Mouse (Mus musculus) MEL (cell line): Measurements from ENCODE around the gene Zfp27. TPM values are rescaled to one million over a fixed set of nuclear protein-coding genes. Genes with fewer than 3 reads are reported as not detected.
A peak's percentile ranks its signal among the peaks of the same experiment; 100 is the strongest.

ENCODE experiments used
- DNase-seq: peaks from one replicate; pipeline ENCODE4 v3.0.0; 2011; ENCODE audit warnings: low read depth, low spot score
- H3K27ac ChIP-seq: 2 replicates; pipeline ENCODE4 v1.5.1; 2012; ENCODE audit warnings: low read depth, mild to moderate bottlenecking, control low read depth, low read length, moderate library complexity; ENCODE audit not compliant: control insufficient read depth
- H3K27me3 ChIP-seq, 2 experiments: fragments of 150-350 bp in 1 of 2; sonication (generic) in 1 of 2; 2 replicates each; pipeline ENCODE4 v1.6.1; 2012; ENCODE audit warnings: low read length in 2 of 2, mild to moderate bottlenecking in 2 of 2, improper control_type of control experiment in 1 of 2, moderate library complexity in 1 of 2; ENCODE audit not compliant: insufficient read depth in 2 of 2, control insufficient read depth in 1 of 2
- H3K36me3 ChIP-seq, 2 experiments: 2 replicates each; pipeline ENCODE4 v1.6.1; 2012 to 2014; ENCODE audit warnings: low read length in 2 of 2, improper control_type of control experiment in 1 of 2, inconsistent platforms in 1 of 2, mild to moderate bottlenecking in 1 of 2; ENCODE audit not compliant: insufficient read depth in 2 of 2, control insufficient read depth in 1 of 2
- H3K4me1 ChIP-seq, 2 experiments: fragments of 150-350 bp in 1 of 2; sonication (generic) in 1 of 2; 2 replicates each; pipeline ENCODE4 v1.6.1; 2012; ENCODE audit warnings: low read length in 2 of 2, improper control_type of control experiment in 1 of 2, mild to moderate bottlenecking in 1 of 2; ENCODE audit not compliant: insufficient read depth in 2 of 2, control insufficient read depth in 1 of 2
- H3K4me3 ChIP-seq, 2 experiments: fragments of 150-350 bp in 1 of 2; sonication (generic) in 1 of 2; 2 replicates each; pipeline ENCODE4 v1.5.1; 2012; ENCODE audit warnings: low read depth in 2 of 2, low read length in 2 of 2, mild to moderate bottlenecking in 2 of 2, moderate library complexity in 2 of 2, control low read depth in 1 of 2, improper control_type of control experiment in 1 of 2; ENCODE audit not compliant: control insufficient read depth in 1 of 2, insufficient read depth in 1 of 2
- H3K79me2 ChIP-seq: 2 replicates; pipeline ENCODE4 v1.6.1; 2012; ENCODE audit warnings: mild to moderate bottlenecking, low read length, moderate library complexity; ENCODE audit not compliant: control insufficient read depth, poor library complexity, insufficient read depth
- H3K9ac ChIP-seq: 2 replicates; pipeline ENCODE4 v1.6.1; 2012; ENCODE audit warnings: low read depth, mild to moderate bottlenecking, control low read depth, low read length, moderate library complexity; ENCODE audit not compliant: control insufficient read depth, poor library complexity, severe bottlenecking
- H3K9me3 ChIP-seq: fragments of 150-350 bp; sonication (generic); replicated peaks from 2 replicates; pipeline ENCODE4 v1.6.1; 2012; ENCODE audit warnings: mild to moderate bottlenecking, low read length, improper control_type of control experiment, moderate library complexity; ENCODE audit not compliant: insufficient read depth
- BHLHE40 ChIP-seq: IDR thresholded peaks from 2 replicates; pipeline ENCODE4 v1.6.1; 2012; ENCODE audit warnings: low read depth, mild to moderate bottlenecking, inconsistent platforms, low read length, improper control_type of control experiment, borderline replicate concordance
- CHD1 ChIP-seq: IDR thresholded peaks from 2 replicates; pipeline ENCODE4 v1.6.1; 2012; ENCODE audit warnings: low read depth, mild to moderate bottlenecking, inconsistent platforms, low read length, improper control_type of control experiment
- CHD2 ChIP-seq: IDR thresholded peaks from 2 replicates; pipeline ENCODE4 v1.6.1; 2011; ENCODE audit warnings: low read length, improper control_type of control experiment
- CTCF ChIP-seq, 3 experiments: IDR thresholded peaks in 2 of 3; conservative IDR thresholded peaks in 1 of 3; 2 replicates each; pipeline ENCODE4 v1.5.1; 2011 to 2012; ENCODE audit warnings: low read length in 3 of 3, low read depth in 2 of 3, mild to moderate bottlenecking in 2 of 3, improper control_type of control experiment in 1 of 3, inconsistent platforms in 1 of 3, mixed read lengths in 1 of 3, moderate library complexity in 1 of 3; ENCODE audit not compliant: control insufficient read depth in 1 of 3, insufficient read depth in 1 of 3, poor library complexity in 1 of 3, severe bottlenecking in 1 of 3
- E2F4 ChIP-seq: IDR thresholded peaks from 2 replicates; pipeline ENCODE4 v1.6.1; 2011; ENCODE audit warnings: low read depth, low read length, improper control_type of control experiment, borderline replicate concordance
- ELF1 ChIP-seq: IDR thresholded peaks from 2 replicates; pipeline ENCODE4 v1.6.1; 2014; ENCODE audit warnings: low read depth, mild to moderate bottlenecking, inconsistent platforms, low read length, improper control_type of control experiment, moderate library complexity
- ETS1 ChIP-seq: IDR thresholded peaks from 2 replicates; pipeline ENCODE4 v1.6.1; 2012; ENCODE audit warnings: low read depth, mild to moderate bottlenecking, inconsistent platforms, low read length, improper control_type of control experiment, moderate library complexity
- GABPA ChIP-seq: IDR thresholded peaks from 2 replicates; pipeline ENCODE4 v1.6.1; 2012; ENCODE audit warnings: low read depth, mild to moderate bottlenecking, inconsistent platforms, low read length, improper control_type of control experiment, moderate library complexity
- GATA1 ChIP-seq: IDR thresholded peaks from 2 replicates; pipeline ENCODE4 v1.6.1; 2011; ENCODE audit warnings: low read depth, low read length, improper control_type of control experiment
- HCFC1 ChIP-seq: IDR thresholded peaks from 2 replicates; pipeline ENCODE4 v1.6.1; 2012; ENCODE audit warnings: low read depth, mild to moderate bottlenecking, inconsistent platforms, low read length, improper control_type of control experiment, moderate library complexity
- JUND ChIP-seq: IDR thresholded peaks from 2 replicates; pipeline ENCODE4 v1.6.1; 2011; ENCODE audit warnings: low read depth, mild to moderate bottlenecking, improper control_type of control experiment, low read length
- KAT2A ChIP-seq: conservative IDR thresholded peaks from 2 replicates; pipeline ENCODE4 v1.6.1; 2012; ENCODE audit warnings: low read depth, low read length, improper control_type of control experiment, inconsistent platforms
- MAX ChIP-seq: IDR thresholded peaks from 2 replicates; pipeline ENCODE4 v1.6.1; 2011; ENCODE audit warnings: low read length, improper control_type of control experiment
- MAZ ChIP-seq: IDR thresholded peaks from 2 replicates; pipeline ENCODE4 v1.6.1; 2012; ENCODE audit warnings: low read depth, mild to moderate bottlenecking, inconsistent platforms, low read length, improper control_type of control experiment
- MEF2A ChIP-seq: IDR thresholded peaks from 2 replicates; pipeline ENCODE4 v1.6.1; 2014; ENCODE audit warnings: low read depth, mild to moderate bottlenecking, inconsistent platforms, low read length, improper control_type of control experiment; ENCODE audit not compliant: poor library complexity, insufficient replicate concordance, severe bottlenecking; ENCODE audit errors: extremely low read depth
- MXI1 ChIP-seq: IDR thresholded peaks from 2 replicates; pipeline ENCODE4 v1.6.1; 2011; ENCODE audit warnings: mild to moderate bottlenecking, low read depth, low read length, improper control_type of control experiment
- MYC ChIP-seq: IDR thresholded peaks from 2 replicates; pipeline ENCODE4 v1.6.1; 2011; ENCODE audit warnings: low read depth, mild to moderate bottlenecking, low read length, improper control_type of control experiment, moderate library complexity
- NELFE ChIP-seq: IDR thresholded peaks from 2 replicates; pipeline ENCODE4 v1.6.1; 2011; ENCODE audit warnings: low read depth, low read length, improper control_type of control experiment
- NRF1 ChIP-seq: IDR thresholded peaks from 2 replicates; pipeline ENCODE4 v1.6.1; 2014; ENCODE audit warnings: low read depth, mild to moderate bottlenecking, inconsistent platforms, low read length, improper control_type of control experiment, moderate library complexity; ENCODE audit not compliant: poor library complexity, insufficient read depth, severe bottlenecking
- POLR2A ChIP-seq, 2 experiments: IDR thresholded peaks; 2 replicates each; pipeline ENCODE4 v1.6.1; 2011 to 2012; ENCODE audit warnings: low read length in 2 of 2, mild to moderate bottlenecking in 2 of 2, control low read depth in 1 of 2, improper control_type of control experiment in 1 of 2, low read depth in 1 of 2, moderate library complexity in 1 of 2; ENCODE audit not compliant: control insufficient read depth in 1 of 2, insufficient read depth in 1 of 2, poor library complexity in 1 of 2
- POLR2AphosphoS2 ChIP-seq: IDR thresholded peaks from 2 replicates; pipeline ENCODE4 v1.6.1; 2011; ENCODE audit warnings: low read length, improper control_type of control experiment
- RAD21 ChIP-seq: IDR thresholded peaks from 2 replicates; pipeline ENCODE4 v1.6.1; 2011; ENCODE audit warnings: mild to moderate bottlenecking, low read depth, low read length, improper control_type of control experiment
- RCOR1 ChIP-seq: IDR thresholded peaks from 2 replicates; pipeline ENCODE4 v1.6.1; 2012; ENCODE audit warnings: low read depth, mild to moderate bottlenecking, inconsistent platforms, low read length, improper control_type of control experiment
- SIN3A ChIP-seq: IDR thresholded peaks from 2 replicates; pipeline ENCODE4 v1.6.1; 2012; ENCODE audit warnings: low read length, improper control_type of control experiment, inconsistent platforms
- SMC3 ChIP-seq: IDR thresholded peaks from 2 replicates; pipeline ENCODE4 v1.6.1; 2011; ENCODE audit warnings: low read depth, low read length, improper control_type of control experiment
- TAL1 ChIP-seq: IDR thresholded peaks from 2 replicates; pipeline ENCODE4 v1.6.1; 2012; ENCODE audit warnings: mild to moderate bottlenecking, inconsistent platforms, low read length, moderate library complexity, mixed read lengths
- TBP ChIP-seq: IDR thresholded peaks from 2 replicates; pipeline ENCODE4 v1.8.0; 2011; ENCODE audit warnings: low read depth, low read length, improper control_type of control experiment
- TCF12 ChIP-seq: IDR thresholded peaks from 2 replicates; pipeline ENCODE4 v1.6.1; 2014; ENCODE audit warnings: low read depth, mild to moderate bottlenecking, inconsistent platforms, low read length, improper control_type of control experiment, moderate library complexity
- UBTF ChIP-seq: IDR thresholded peaks from 2 replicates; pipeline ENCODE4 v1.6.1; 2012; ENCODE audit warnings: low read depth, mild to moderate bottlenecking, inconsistent platforms, low read length, improper control_type of control experiment, moderate library complexity, borderline replicate concordance; ENCODE audit not compliant: insufficient read depth
- USF1 ChIP-seq: IDR thresholded peaks from 2 replicates; pipeline ENCODE4 v1.6.1; 2014; ENCODE audit warnings: low read depth, mild to moderate bottlenecking, inconsistent platforms, low read length, improper control_type of control experiment, moderate library complexity
- USF2 ChIP-seq, 2 experiments: IDR thresholded peaks; 2 replicates each; pipeline ENCODE4 v1.6.1; 2011 to 2012; ENCODE audit warnings: improper control_type of control experiment in 2 of 2, low read length in 2 of 2, borderline replicate concordance in 1 of 2, inconsistent platforms in 1 of 2, low read depth in 1 of 2, mild to moderate bottlenecking in 1 of 2; ENCODE audit not compliant: insufficient read depth in 1 of 2
- ZC3H11A ChIP-seq: IDR thresholded peaks from 2 replicates; pipeline ENCODE4 v1.6.1; 2012; ENCODE audit warnings: low read depth, mild to moderate bottlenecking, inconsistent platforms, low read length, improper control_type of control experiment
- ZMIZ1 ChIP-seq: IDR thresholded peaks from 2 replicates; pipeline ENCODE4 v1.6.1; 2012; ENCODE audit warnings: low read depth, mild to moderate bottlenecking, inconsistent platforms, low read length, improper control_type of control experiment, moderate library complexity
- ZNF384 ChIP-seq: IDR thresholded peaks from 2 replicates; pipeline ENCODE4 v1.6.1; 2012; ENCODE audit warnings: low read depth, mild to moderate bottlenecking, inconsistent platforms, low read length, improper control_type of control experiment
- polyA plus RNA-seq, 2 experiments: library from polyadenylated mRNA; stranded (reverse) in 1 of 2; unstranded in 1 of 2; fragments of >175 nt in 1 of 2; fragments of >200 nt in 1 of 2; gene quantifications; 2 replicates each; pipeline versions ENCODE4 v1.2.1 to v1.2.4; 2012; ENCODE audit warnings: low replicate concordance in 2 of 2, low read depth in 1 of 2; ENCODE audit not compliant: insufficient read length in 2 of 2, insufficient read depth in 1 of 2, missing spikeins in 1 of 2
- total RNA-seq: library from RNA; depleted of rRNA; stranded (reverse); fragments of 300-350 nt; gene quantifications from 2 replicates; pipeline ENCODE4 v1.2.3, GENCODE M21; 2012

The Zfp27 gene
- total and polyA plus RNA-seq, 3 experiments, result 4.9 to 5.0 TPM; not detected in 1

- H3K4me1 ChIP-seq, result peaks cover 0 to 4% of the 10 kb centered on the region in 2 experiments; a peak in 2 of 4 replicates
- H3K27me3 ChIP-seq, result no peaks in the 10 kb centered on the region
- H3K9ac ChIP-seq, result peak within 1 kb of the TSS; percentile 85
- DNase-seq, result peak; percentile 94
- peaks cover 0 to 4% of the 10 kb centered on the region in 2 experiments; a peak in 2 of 4 replicates for H3K36me3 ChIP-seq
- peak within 1 kb of the TSS; percentile 74 for H3K27ac ChIP-seq
- H3K79me2 ChIP-seq, result peaks cover 2% of the 10 kb centered on the region; the same call in 1 of the 2 replicates
- peak within 1 kb of the TSS; percentile 69 to 90 for H3K4me3 ChIP-seq
- H3K9me3 ChIP-seq, result no peaks in the 10 kb centered on the region
- TF ChIP-seq TCF12, result peak; percentile 46
- TF ChIP-seq UBTF, result peak; percentile 89; the same call in 1 of the 2 replicates
- TF ChIP-seq MXI1, result peak; percentile 74; the same call in 1 of the 2 replicates
- TF ChIP-seq USF1, result peak; percentile 33; the same call in 1 of the 2 replicates
- TF ChIP-seq SMC3, result no peak
- TF ChIP-seq HCFC1, result peak; percentile 91
- peak; percentile 57 for TF ChIP-seq TBP
- 0 out of 2 replicates have a peak, but pooled peaks have one; percentile 47 for TF ChIP-seq SIN3A
- TF ChIP-seq ZC3H11A, result no peak
- peak; percentile 52; the same call in 1 of the 2 replicates for TF ChIP-seq MYC
- TF ChIP-seq NRF1, result 0 out of 2 replicates have a peak, but pooled peaks have one; percentile 12
- TF ChIP-seq POLR2A (IDR thresholded peaks at IDR 0.05; ENCODE audit: control insufficient read depth in 1 of 2, insufficient read depth in 1 of 2, low read depth in 1 of 2, low read length in 2 of 2, poor library complexity in 1 of 2), result peak; percentile 63 to 75; a peak in 3 of 4 replicates
- no peak for TF ChIP-seq USF2 (IDR thresholded peaks at IDR 0.05; ENCODE audit: borderline replicate concordance in 1 of 2, insufficient read depth in 1 of 2, low read depth in 1 of 2, low read length in 2 of 2)
- TF ChIP-seq GABPA, result no peak
- no peak; the same call in 1 of the 2 replicates for TF ChIP-seq KAT2A
- peak; percentile 65; the same call in 1 of the 2 replicates for TF ChIP-seq MAX
- TF ChIP-seq MEF2A, result no peak
- no peak for TF ChIP-seq CHD2
- no peak for TF ChIP-seq RAD21
- no peak for TF ChIP-seq POLR2AphosphoS2
- 0 out of 2 replicates have a peak, but pooled peaks have one; percentile 25 for TF ChIP-seq ETS1
- no peak for TF ChIP-seq E2F4
- peak; percentile 49 for TF ChIP-seq GATA1
- TF ChIP-seq CTCF (IDR thresholded peaks at IDR 0.05 in 2 of 3, conservative IDR thresholded peaks at IDR 0.05 in 1 of 3; ENCODE audit: control insufficient read depth in 1 of 3, insufficient read depth in 1 of 3, low read depth in 2 of 3, low read length in 3 of 3, poor library complexity in 1 of 3, severe bottlenecking in 1 of 3), result 0 out of 6 replicates have a peak, but pooled peaks of 1 of the 3 experiments have one; percentile 2
- 0 out of 2 replicates have a peak, but pooled peaks have one; percentile 24 for TF ChIP-seq BHLHE40
- TF ChIP-seq MAZ, result peak; percentile 68
- TF ChIP-seq RCOR1, result 0 out of 2 replicates have a peak, but pooled peaks have one; percentile 16
- no peak for TF ChIP-seq ZMIZ1
- peak; percentile 69; the same call in 1 of the 2 replicates for TF ChIP-seq NELFE
- TF ChIP-seq CHD1, result no peak
- TF ChIP-seq TAL1, result 0 out of 2 replicates have a peak, but pooled peaks have one; percentile 4
- no peak for TF ChIP-seq ELF1
- TF ChIP-seq ZNF384, result no peak
- no peak for TF ChIP-seq JUND
Measured at GRCm38 (mm10) chr7:29953513-29954401, 47.4 kb upstream of the Zfp27 start, which contains the start of gene Zfp74. Gene Zfp74 (minus strand): TSS chr7:29954089.
